Mouse (Mus musculus) midbrain, embryonic 15.5 days (tissue): ENCODE measurements around the gene Calcoco1. TPM values are rescaled to one million over a fixed set of nuclear protein-coding genes. Genes with fewer than 3 reads are reported as not detected.
"Not testable (repeated sequence)": the region's sequence is repeated elsewhere in the genome, so short reads cannot be mapped to it uniquely, and the experiment has no call there.

Source experiments
- ATAC-seq: fragments of 200-750 bp; cut with Nextera tagmentation; replicated peaks from 2 replicates; pipeline ENCODE4 v1.8.0; 2017; ENCODE audit warnings: moderate TSS enrichment
- H3K27ac ChIP-seq: fragments of 300-500 bp; sonication (generic); 2 replicates; pipeline ENCODE4 v1.5.1; 2015; ENCODE audit warnings: mild to moderate bottlenecking, inconsistent platforms
- H3K27me3 ChIP-seq: fragments of 300-500 bp; sonication (generic); replicated peaks from 2 replicates; pipeline ENCODE4 v1.6.1; 2015; ENCODE audit warnings: inconsistent platforms
- H3K36me3 ChIP-seq: fragments of 300-500 bp; sonication (generic); replicated peaks from 2 replicates; pipeline ENCODE4 v1.6.1; 2015; ENCODE audit warnings: inconsistent platforms
- H3K4me1 ChIP-seq: fragments of 300-500 bp; sonication (generic); 2 replicates; pipeline ENCODE4 v1.6.1; 2015; ENCODE audit warnings: inconsistent platforms
- H3K4me2 ChIP-seq: fragments of 300-500 bp; sonication (generic); 2 replicates; pipeline ENCODE4 v1.6.1; 2015; ENCODE audit warnings: inconsistent platforms, mild to moderate bottlenecking, moderate library complexity
- H3K4me3 ChIP-seq: fragments of 300-500 bp; sonication (generic); 2 replicates; pipeline ENCODE4 v1.5.1; 2015; ENCODE audit warnings: mild to moderate bottlenecking, inconsistent platforms
- H3K9ac ChIP-seq: fragments of 300-500 bp; sonication (generic); 2 replicates; pipeline ENCODE4 v1.6.1; 2015; ENCODE audit warnings: mild to moderate bottlenecking, inconsistent platforms
- H3K9me3 ChIP-seq: fragments of 300-500 bp; sonication (generic); 2 replicates; pipeline ENCODE4 v1.6.1; 2016; ENCODE audit warnings: inconsistent platforms
- WGBS: fragments of 180-500 bp; shearing (Covaris S2); methylation state at CpG from one replicate; pipeline ENCODE4 v1.1.7; 2015; ENCODE audit warnings: mixed read lengths; 5-methylcytosine and 5-hydroxymethylcytosine counted together
- polyA plus RNA-seq: library from polyadenylated mRNA; unstranded; fragments of >200 nt; fragmentation: Nextera tagmentation; extraction: Ambion mirVana; gene quantifications from 2 replicates; pipeline ENCODE4 v1.2.1, GENCODE M21; 2015

Calcoco1 gene
- polyA plus RNA-seq, 1 experiment from 2014 or later: 41.9 TPM

DNA sequence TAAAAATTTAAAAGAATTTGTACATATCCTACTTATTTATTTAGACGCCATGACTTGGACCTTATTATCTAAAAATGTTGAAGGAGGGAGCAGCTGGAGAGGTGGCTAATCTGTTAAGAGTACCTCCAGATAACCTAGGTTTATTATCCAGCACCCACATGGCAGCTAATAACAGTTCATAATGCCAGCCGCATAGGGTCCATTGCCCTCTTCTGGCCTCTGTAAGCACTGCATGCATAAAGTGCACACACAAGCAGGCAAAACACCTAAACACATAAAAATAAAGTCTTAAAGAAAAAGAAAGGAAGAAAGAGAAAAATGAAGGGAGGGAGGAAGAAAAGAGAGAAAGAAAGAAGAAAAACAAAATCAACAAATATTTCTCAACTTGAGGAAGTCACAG is 45.6 kb downstream of the Calcoco1 start:
- no peaks in the 10 kb centered on the region for H3K36me3 ChIP-seq
- H3K9me3 ChIP-seq: no peaks in the 10 kb centered on the region
- no peak overlapping the region for H3K4me3 ChIP-seq
- no peak overlapping the region for H3K9ac ChIP-seq
- H3K27me3 ChIP-seq: no peaks in the 10 kb centered on the region
- 94% methylated on average over 2 of the region's 2 CpGs for WGBS
- no peak overlapping the region for H3K4me2 ChIP-seq
- H3K4me1 ChIP-seq: peaks cover 27% of the 10 kb centered on the region
- ATAC-seq: no peak
- no peak overlapping the region for H3K27ac ChIP-seq

GRCm38 (mm10) chr15:102673548-102673947 is 48.4 kb downstream of the Calcoco1 start:
- peaks cover 41% of the 10 kb centered on the region for H3K4me1 ChIP-seq
- peak; percentile 74 for ATAC-seq
- H3K9me3 ChIP-seq: no peaks in the 10 kb centered on the region
- H3K36me3 ChIP-seq: no peaks in the 10 kb centered on the region
- H3K9ac ChIP-seq: no peak overlapping the region
- WGBS: 3% methylated on average over 10 of the region's 10 CpGs
- peak overlapping the region; percentile 76 for H3K4me2 ChIP-seq
- H3K27ac ChIP-seq: peak overlapping the region; percentile 97
- H3K4me3 ChIP-seq: peak overlapping the region; percentile 82
- no peaks in the 10 kb centered on the region for H3K27me3 ChIP-seq

DNA sequence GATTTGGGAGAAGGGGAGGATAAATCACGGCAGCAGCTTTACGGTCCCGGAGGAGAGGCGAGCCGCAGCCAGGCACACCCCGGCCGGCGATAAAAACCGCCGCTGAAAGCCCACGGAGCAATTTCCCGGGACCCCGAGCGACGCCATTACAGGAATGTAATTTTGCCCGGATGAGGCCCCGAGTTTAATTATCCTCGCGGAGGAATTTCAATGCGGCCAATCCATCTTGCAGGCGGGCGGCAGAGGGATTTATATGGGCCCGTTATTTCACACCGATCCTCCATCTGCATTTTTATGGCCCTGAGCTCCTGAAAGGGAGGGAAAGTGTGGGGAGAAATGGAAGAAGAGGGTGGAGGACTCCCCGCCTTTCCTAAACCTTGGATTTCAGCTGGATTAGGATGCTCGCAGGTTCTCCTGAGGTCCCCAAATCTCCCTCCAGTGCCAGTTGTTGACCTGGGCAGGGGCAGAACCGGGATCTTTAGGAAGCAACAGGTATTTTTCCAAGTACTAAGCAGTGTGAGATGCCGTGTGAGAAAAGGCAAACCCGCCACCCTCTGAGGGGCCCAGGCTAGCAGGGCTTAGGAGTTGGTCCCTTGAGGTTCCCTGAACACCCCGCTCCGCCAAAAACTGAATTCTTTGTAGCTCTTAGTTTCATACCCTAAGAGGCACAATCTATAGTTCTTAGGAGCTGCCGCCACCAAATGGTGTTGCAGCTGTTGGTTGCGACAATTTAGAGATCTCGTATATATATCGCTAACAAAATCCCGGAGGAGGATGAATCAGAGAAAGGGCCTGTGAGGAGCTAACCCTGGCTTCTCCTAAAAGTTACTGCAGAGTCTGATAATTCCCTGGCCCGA is 49.5 kb downstream of the Calcoco1 start, which contains the start of gene Atp5g2:
Atp5g2 (minus strand) TSS at position 138 of the 857 bp plus-strand sequence.
- peaks cover 41% of the 10 kb centered on the region for H3K4me1 ChIP-seq

DNA sequence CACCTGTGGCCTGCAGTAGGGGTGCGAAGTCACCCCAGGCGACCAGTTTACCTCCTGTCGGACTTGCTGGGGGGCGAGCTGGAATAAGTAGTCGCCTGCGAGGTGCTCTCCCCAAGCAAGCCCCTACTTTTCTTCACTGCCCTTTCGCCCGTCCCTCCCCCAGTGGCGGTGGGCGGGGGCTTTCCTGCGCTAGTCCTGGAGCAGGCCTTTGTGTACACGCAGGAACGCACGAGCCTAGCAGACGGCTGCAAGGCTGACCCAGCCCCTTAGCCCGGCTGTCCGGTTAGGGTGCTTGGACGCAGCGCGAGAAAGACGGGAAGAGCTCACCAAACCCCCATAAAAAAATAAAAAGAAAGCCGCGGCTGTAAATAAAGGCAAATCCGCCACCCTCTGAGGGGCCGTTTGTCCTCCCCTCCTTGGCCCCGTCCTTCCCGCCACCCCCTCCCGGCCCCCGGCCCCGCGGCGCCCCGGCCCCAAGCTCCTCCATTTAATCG is 50.2 kb downstream of the Calcoco1 start:
- H3K9ac ChIP-seq: peak overlapping the region; percentile 70
- WGBS: under 1% methylated on average over 34 of the region's 34 CpGs
- ATAC-seq: peak; percentile 58
- H3K27me3 ChIP-seq: no peaks in the 10 kb centered on the region
- H3K9me3 ChIP-seq: no peaks in the 10 kb centered on the region
- peak overlapping the region; percentile 82 for H3K4me3 ChIP-seq
- peak overlapping the region; percentile 76 for H3K4me2 ChIP-seq
- no peaks in the 10 kb centered on the region for H3K36me3 ChIP-seq
- H3K27ac ChIP-seq: peak overlapping the region; percentile 97
- peaks cover 41% of the 10 kb centered on the region for H3K4me1 ChIP-seq

More for the DNA sequence above, 49.5 kb downstream of the Calcoco1 start, which contains the start of gene Atp5g2:
- H3K27me3 ChIP-seq: no peaks in the 10 kb centered on the region
- ATAC-seq: no peak
- peak within 1 kb of the TSS; percentile 70 for H3K9ac ChIP-seq
- H3K4me3 ChIP-seq: peak within 1 kb of the TSS; percentile 82
- H3K9me3 ChIP-seq: no peaks in the 10 kb centered on the region
- peak within 1 kb of the TSS; percentile 97 for H3K27ac ChIP-seq
- peak within 1 kb of the TSS; percentile 76 for H3K4me2 ChIP-seq
- H3K36me3 ChIP-seq: no peaks in the 10 kb centered on the region
- WGBS: 2% methylated on average over 37 of the region's 37 CpGs

DNA sequence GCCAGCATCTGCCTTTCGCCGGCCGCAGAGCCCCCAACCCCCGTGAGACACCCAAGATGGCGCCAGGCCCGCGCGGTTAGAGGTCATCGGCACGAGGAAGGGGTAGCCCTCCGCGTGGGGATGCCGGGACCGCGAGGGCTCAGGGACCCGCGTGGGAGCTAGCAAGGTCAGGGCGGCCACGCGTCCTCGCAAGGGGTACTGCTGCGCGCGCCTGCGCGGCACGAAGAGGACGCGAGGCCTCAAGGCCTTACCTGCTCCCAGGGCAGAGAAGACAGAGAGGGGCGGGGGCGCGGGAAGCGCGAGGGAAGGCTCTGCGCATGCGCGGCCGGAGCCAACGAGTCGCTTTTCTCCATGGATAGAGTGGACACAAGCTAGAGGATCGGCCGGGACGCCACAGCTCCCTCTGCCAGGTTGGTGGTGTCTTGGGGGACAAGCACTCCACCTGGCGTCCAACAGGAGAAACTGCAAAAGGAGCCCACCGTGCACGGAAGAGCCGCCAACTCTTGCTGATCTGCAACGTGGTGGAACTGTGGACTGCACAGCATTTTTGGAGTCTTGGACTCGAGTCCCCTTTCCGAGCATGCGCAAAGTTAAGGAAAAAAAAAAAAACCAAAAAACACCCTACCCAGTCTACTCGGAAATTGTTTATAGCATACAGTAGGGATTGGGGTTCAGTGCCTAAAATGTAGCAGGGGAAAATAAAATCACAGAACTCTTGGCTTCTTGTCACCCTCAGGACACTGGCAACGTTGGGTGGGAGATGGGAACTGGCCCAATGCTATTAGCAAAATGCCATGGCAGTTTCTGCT is 51.0 kb downstream of the Calcoco1 start:
- peaks cover 41% of the 10 kb centered on the region for H3K4me1 ChIP-seq
- under 1% methylated on average over 52 of the region's 53 CpGs for WGBS
- peak overlapping the region; percentile 97 for H3K27ac ChIP-seq
- H3K9me3 ChIP-seq: no peaks in the 10 kb centered on the region
- H3K9ac ChIP-seq: peak overlapping the region; percentile 93
- peak; percentile 91 for ATAC-seq
- H3K27me3 ChIP-seq: no peaks in the 10 kb centered on the region
- H3K36me3 ChIP-seq: no peaks in the 10 kb centered on the region
- peak overlapping the region; percentile 82 for H3K4me3 ChIP-seq
- H3K4me2 ChIP-seq: peak overlapping the region; percentile 76

DNA sequence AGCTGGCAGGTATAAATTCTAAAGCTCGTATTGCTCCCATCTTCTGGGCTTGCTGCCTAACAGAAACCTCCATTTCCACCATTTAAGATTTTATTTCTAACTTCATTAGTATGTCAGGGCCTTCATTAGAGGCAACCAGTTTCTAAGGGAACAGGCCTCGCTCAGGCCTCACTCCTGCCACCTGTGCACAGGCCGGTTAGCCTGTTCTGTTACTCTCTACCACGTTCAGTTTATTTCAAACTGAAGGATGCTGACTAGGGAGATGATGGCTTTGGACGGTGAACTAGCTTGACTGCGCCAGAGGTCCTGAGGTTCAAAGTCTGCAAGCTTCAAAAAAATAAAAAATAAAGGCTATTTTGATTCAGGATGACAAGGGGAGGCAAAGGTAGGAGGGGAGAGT is 51.7 kb downstream of the Calcoco1 start:
- WGBS: 8% methylated on average over 6 of the region's 6 CpGs

DNA sequence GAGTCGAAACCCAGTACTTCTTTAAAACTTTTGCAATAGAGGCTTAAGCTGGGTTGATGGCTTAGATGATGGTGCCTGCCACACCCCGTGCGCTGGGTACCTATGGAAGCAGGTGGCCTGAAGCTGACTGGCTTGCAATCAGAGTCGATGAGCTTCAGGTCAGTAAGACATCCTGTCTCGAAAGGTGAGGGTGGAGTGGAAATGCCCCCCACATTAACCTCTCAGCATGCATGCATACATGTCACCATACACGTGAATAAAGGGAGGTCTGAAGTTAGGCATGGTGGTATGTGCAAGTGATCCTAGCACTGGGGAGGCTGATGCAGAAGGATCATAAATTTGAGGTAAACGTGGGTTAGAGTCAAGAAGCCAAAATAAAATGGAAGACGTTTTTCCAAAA is 52.4 kb downstream of the Calcoco1 start:
- Histone ChIP-seq H3K4me3 (no peak overlapping the region), H3K36me3 (peaks cover 3% of the 10 kb centered on the region), H3K4me2 (peak overlapping the region; percentile 76; the same call in 1 of the 2 replicates), H3K9ac (no peak overlapping the region), H3K27ac (no peak overlapping the region), H3K9me3 (no peaks in the 10 kb centered on the region), H3K27me3 (no peaks in the 10 kb centered on the region), H3K4me1 (peaks cover 41% of the 10 kb centered on the region)
- WGBS: 87% methylated on average over 8 of the region's 8 CpGs
- no peak for ATAC-seq

More for the DNA sequence above, 51.7 kb downstream of the Calcoco1 start:
- no peaks in the 10 kb centered on the region for H3K9me3 ChIP-seq
- peak; percentile 10 for ATAC-seq
- H3K4me3 ChIP-seq: peak overlapping the region; percentile 82
- peak overlapping the region; percentile 93 for H3K9ac ChIP-seq
- H3K4me1 ChIP-seq: peaks cover 41% of the 10 kb centered on the region
- peak overlapping the region; percentile 76 for H3K4me2 ChIP-seq
- no peaks in the 10 kb centered on the region for H3K27me3 ChIP-seq
- no peaks in the 10 kb centered on the region; the same call in 1 of the 2 replicates for H3K36me3 ChIP-seq
- peak overlapping the region; percentile 97 for H3K27ac ChIP-seq

DNA sequence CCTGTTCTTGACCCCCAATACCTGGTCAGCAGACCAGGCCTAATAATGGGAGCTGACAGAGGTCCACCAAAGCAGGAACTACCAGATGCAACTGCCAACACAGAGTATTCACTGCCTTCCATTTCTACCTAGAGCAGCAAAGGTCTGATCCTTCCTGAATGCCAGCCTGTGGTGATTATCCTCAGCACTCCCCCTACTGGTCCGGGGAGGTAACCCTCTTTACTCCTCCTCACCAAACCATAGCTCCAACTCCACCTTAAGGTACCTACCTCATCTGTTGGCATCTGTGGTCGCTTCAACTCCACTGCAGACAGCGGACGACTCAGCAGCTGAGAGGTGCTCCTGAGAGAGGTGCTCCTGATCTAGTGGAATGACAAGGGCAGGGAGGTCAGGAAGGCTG is 56.5 kb downstream of the Calcoco1 start:
- Histone ChIP-seq H3K27ac (no peak overlapping the region), H3K4me3 (no peak overlapping the region), H3K27me3 (no peaks in the 10 kb centered on the region), H3K4me2 (no peak overlapping the region), H3K9me3 (no peaks in the 10 kb centered on the region), H3K36me3 (peaks cover 19% of the 10 kb centered on the region), H3K4me1 (peaks cover 13% of the 10 kb centered on the region), H3K9ac (no peak overlapping the region)
- WGBS: 64% methylated on average over 4 of the region's 4 CpGs
- no peak for ATAC-seq

DNA sequence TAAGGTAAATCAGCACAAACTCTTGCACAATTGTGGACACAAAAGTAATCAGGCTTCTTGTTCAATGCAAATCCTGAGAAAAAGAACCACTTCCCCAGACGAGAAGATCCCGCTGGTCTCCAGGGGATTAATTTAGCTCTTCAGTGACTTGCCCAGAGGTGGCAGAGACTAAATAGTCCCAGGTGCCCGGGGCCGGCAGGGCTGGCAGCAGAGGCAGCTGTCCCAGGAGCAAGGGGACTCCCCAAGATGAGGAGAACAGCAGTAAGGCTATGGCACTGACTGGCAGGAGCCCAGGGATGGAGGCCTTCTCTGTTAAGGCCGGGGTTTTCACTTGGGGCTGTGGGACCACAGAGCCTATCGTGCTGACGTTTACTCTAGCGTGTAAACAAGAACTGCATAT is 58.2 kb downstream of the Calcoco1 start:
- H3K27ac ChIP-seq: no peak overlapping the region
- H3K36me3 ChIP-seq: peaks cover 19% of the 10 kb centered on the region
- no peaks in the 10 kb centered on the region for H3K4me1 ChIP-seq
- no peaks in the 10 kb centered on the region for H3K27me3 ChIP-seq
- no peak overlapping the region for H3K4me3 ChIP-seq
- no peaks in the 10 kb centered on the region for H3K9me3 ChIP-seq
- WGBS: 83% methylated on average over 8 of the region's 8 CpGs
- no peak overlapping the region for H3K4me2 ChIP-seq
- no peak overlapping the region for H3K9ac ChIP-seq
- ATAC-seq: no peak

GRCm38 (mm10) chr15:102662601-102663000 is 59.4 kb downstream of the Calcoco1 start:
- not testable (repeated sequence) for H3K9me3 ChIP-seq, H3K4me2 ChIP-seq, H3K4me3 ChIP-seq, H3K27me3 ChIP-seq, H3K9ac ChIP-seq, ATAC-seq, H3K4me1 ChIP-seq, H3K27ac ChIP-seq
- WGBS: 100% methylated on average over 1 of the region's 2 CpGs
- peaks cover 19% of the 10 kb centered on the region for H3K36me3 ChIP-seq

DNA sequence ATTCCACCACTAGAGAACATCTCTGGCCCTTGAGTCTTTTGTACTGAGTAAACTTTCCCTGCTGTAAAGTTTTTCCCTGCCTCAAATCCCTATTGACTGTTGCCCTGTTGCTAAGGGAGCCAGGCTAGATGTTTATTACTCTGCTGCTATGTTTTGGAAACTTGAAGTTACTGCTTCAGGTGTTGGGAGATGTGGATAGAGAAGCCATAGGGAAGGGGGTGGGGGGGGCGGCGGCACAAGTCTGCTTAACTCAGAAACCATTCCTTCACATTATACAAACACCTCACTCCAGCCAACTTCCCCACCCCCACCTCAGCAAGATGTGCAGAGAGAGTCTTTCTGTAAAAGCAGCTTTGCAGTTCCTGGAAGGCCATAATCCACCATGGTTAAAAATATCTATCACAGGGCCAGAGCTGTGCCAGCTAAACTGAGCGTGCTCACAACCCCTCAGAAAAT is 64.0 kb downstream of the Calcoco1 start:
- H3K4me1 ChIP-seq: no peaks in the 10 kb centered on the region
- WGBS: 78% methylated on average over 3 of the region's 3 CpGs
- no peak overlapping the region for H3K4me3 ChIP-seq
- no peak overlapping the region for H3K4me2 ChIP-seq
- no peaks in the 10 kb centered on the region for H3K9me3 ChIP-seq
- ATAC-seq: no peak
- H3K36me3 ChIP-seq: peaks cover under 1% of the 10 kb centered on the region; the same call in 1 of the 2 replicates
- no peak overlapping the region for H3K9ac ChIP-seq
- H3K27me3 ChIP-seq: no peaks in the 10 kb centered on the region
- H3K27ac ChIP-seq: 0 out of 2 replicates have a peak overlapping the region, but pooled peaks have one; percentile 15
